Mouse (Mus musculus): Measurements from ENCODE around the gene Tspan9. TPM values are rescaled to one million over a fixed set of nuclear protein-coding genes. Genes with fewer than 3 reads are reported as not detected.

Tspan9 gene
- total RNA-seq, 2 experiments from 2014 or later = 45.6 to 71.6 TPM

DNA sequence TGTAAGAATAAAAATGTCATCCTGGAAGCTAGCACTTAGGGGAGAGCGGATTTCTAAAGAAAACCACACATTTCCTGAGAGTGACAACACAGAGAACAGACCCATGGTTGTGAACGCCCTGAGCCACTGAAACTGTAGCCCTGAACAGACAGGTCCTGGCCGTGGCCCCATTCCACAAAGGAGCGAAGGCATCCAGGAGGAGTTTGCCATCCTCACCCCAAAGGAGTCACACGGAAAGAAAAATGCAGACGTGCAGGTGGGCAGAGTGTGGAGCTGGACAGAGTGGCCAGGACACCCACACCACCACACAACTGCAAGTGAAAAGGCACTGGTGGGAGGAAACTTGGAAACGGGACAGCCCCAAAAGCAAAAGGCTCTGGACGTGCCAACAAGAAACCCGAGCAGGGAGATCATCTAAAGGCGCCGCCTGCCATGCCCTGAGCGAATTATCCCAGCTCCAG lies 136.1 kb downstream of the Tspan9 start:
- intact Hi-C loops (cut with DNase I; ENCODE audit: low total_unique reads) = no loop called here
- DNase-seq = peak; percentile 69

DNA sequence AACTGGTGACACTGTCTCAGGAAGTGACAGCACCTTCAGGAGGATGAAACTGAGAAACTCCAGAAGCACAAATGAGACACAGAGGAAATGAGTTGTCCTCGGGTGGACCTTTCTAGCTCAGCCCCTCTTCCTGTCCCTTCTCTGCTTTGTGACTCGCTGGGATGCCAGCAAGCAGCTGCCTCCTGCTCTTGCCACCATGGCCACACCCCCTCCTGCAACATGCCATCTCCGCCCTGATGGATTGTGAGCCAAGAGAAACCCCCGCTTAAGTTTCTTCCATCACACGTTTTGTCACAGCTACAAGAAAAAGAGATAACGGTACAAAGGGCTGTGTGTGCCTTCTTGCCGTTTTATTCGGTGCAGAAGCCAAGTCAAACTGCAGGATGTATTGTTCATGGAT lies 137.2 kb downstream of the Tspan9 start:
- no peak for DNase-seq
- intact Hi-C loops (cut with DNase I; ENCODE audit: low total_unique reads) = no loop called here

DNA sequence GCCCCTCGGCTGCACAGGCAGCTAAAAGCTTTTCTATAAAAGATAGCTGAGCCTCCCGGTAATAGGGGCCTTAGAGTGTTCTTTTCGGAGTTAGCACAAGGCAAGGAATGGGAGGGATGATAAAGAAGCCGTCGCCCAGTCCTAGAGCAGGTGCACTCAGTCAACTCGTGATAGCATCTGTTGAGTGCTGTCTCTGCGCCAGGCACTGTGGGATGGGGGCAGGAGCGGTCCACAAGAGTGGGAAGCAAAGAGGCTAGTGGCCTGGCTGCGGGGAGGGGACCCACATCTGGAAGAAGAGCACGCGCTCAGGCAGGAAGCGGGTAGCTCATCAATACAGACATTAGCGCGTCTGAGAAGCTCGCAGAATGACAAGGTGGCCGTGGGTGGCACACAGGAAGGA lies 138.8 kb downstream of the Tspan9 start:
- DNase-seq = no peak

DNA sequence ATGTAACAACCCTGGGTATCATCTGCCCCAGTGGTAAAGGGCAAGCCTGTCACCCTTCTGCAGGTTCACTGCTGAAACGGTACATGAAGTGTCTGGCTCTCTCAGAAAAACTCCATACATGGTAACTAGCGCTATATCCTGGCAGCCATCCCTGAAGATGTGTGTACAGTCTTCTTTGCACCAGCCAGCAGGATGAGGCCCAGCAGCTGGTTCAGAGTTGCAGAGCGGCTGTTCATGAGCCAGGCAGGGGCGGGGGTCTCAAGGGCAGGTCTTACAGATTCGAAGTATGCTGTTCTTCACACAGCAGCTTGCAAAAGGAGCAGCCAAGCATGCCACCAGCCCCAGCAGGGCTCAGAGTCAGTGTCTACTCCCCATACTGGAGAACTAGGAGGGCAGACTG lies 139.9 kb downstream of the Tspan9 start:
- DNase-seq = no peak
- intact Hi-C loops (cut with DNase I; ENCODE audit: low total_unique reads) = no loop called here

More for the DNA sequence above, 138.8 kb downstream of the Tspan9 start:
- intact Hi-C loops (cut with DNase I; ENCODE audit: low total_unique reads) = no loop called here

DNA sequence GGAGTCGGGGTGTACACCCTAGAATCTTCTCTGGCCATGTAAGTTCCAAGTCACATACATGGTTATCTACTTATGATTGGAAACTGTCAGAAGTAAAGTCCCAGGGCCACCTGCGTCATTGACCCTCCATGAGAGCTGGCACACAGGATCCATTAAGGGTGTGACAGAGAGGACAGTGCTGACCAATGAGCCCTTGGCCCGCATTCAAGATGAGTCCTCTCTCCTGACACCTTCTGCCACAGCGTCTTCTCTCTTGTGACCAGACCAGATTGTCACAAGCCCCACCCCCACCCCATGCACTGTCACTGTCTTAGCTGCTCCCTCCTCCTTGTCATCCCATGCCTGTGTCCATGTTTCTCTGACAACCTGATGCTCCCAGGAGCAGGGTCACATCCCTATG lies 140.7 kb downstream of the Tspan9 start:
- no peak for DNase-seq
- intact Hi-C loops (cut with DNase I; ENCODE audit: low total_unique reads) = no loop called here

DNA sequence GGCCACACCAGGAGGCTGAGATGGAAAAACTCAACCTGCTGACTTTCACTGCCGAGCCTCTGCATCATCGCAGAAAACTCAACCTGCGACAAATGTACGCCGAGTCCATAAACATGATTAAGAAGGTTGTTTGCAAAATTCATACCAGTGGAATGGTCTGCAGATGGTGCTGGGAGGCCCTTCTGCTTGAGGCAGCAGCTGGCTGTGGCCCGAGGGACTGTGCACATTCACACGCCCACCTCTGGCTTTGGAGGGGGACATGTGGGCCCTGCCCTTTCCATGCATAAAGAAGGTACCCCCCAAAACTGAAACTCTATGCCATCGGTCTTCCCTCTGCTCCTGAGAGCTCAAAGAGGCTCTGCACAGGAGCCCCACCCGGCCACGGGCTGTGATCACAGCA lies 141.3 kb downstream of the Tspan9 start:
- DNase-seq = no peak
- intact Hi-C loops (cut with DNase I; ENCODE audit: low total_unique reads) = no loop called here

DNA sequence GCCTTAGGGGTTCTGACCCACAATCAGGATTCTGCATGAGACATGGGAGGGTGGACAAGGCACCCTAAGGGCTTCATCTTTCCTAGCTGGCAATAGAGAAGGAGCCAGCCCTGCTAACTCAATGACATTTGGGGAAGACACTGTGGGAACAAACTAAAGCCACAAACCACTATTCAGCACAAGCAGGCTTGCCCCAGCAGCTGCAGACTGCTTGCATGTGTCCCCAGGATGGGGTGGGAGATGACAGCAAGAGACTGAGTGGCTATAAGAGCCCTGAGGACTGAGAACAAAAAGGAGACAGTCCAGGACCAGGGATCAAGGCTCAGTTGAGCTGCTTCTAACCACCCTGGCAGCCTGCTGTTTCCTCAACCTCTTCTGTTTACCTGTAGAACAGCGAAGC lies 141.8 kb downstream of the Tspan9 start:
- DNase-seq = no peak
- intact Hi-C loops (cut with DNase I; ENCODE audit: low total_unique reads) = no loop called here

DNA sequence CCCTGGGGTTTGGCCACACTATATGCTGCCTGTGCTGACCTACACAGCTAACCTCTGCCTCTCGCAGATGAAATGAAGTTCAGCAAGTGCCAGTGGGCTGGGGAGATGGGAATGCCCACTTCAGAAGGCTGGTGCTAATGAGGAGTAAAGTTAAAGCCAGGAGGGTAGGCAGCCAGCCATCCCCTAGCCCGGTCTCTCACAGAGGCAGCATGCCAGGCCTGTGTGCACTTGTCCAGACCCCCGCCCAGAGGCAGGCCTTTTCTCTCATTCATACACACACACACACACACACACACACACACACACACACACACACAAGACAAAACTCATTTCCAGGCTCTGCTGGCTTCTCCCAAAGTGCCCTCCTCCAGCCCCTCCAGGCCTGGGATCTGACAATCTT lies 142.6 kb downstream of the Tspan9 start:
- no peak for DNase-seq
- intact Hi-C loops (cut with DNase I; ENCODE audit: low total_unique reads) = no loop called here

DNA sequence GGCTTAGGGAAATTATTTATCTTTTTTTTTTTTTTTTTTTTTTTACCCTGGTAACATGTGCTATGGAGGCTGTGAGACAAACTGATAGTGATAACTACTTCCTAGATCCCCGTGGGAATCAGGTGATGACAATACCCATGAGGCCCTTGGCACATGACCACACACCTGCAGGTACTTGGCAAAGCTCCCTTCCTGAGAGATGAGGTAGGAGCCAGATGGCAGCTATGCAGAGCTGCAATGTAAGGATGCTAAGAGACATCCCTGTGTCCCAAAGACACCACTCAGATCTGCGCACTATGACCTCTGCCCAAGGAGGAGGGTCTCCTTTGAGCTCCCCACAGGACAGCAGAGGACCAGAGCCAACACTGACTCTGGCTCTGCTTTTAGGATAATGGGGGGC lies 144.3 kb downstream of the Tspan9 start:
- intact Hi-C loops (cut with DNase I; ENCODE audit: low total_unique reads) = no loop called here

DNA sequence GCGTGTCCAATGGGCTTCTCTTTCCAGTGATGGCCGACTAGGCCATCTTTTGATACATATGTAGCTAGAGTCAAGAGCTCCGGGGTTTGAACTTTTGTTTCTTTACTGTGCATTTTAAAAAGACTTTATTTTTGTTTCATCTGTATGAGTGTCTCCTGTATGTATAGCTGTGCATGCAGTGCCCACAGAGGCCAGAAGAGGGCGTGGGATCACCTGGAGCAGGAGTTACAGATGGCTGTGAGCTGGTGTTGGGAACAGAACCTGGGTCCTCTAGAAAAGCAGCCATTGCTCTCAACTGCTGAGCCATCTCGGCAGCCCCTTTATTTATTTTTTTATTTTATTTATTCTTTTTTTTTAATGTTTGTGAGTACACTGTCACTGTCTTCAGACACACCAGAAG lies 146.5 kb downstream of the Tspan9 start:
- intact Hi-C loops (cut with DNase I; ENCODE audit: low total_unique reads) = no loop called here
- DNase-seq = no peak

More for the DNA sequence above, 144.3 kb downstream of the Tspan9 start:
- DNase-seq = no peak

DNA sequence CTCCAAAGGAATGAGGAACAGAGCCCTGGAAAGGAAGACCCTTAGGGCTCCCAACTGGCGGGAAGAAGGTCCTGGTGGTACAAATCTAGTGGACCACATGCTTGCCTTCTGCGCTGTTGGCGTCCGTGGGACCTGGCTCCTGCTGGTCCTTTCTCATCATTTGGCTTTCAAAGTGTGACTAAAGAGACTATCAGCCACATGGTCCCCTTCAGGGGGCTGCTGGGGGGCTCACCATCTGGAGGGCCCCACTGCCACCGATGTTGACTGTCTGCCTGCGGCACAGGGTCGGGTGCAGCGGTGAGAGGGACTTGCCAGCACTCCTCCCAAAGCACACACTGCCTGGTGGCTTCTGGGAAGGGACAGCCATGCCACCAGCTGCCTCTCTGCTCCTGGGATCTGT lies 150.4 kb downstream of the Tspan9 start:
- DNase-seq = no peak
- intact Hi-C loops (cut with DNase I; ENCODE audit: low total_unique reads) = no loop called here

DNA sequence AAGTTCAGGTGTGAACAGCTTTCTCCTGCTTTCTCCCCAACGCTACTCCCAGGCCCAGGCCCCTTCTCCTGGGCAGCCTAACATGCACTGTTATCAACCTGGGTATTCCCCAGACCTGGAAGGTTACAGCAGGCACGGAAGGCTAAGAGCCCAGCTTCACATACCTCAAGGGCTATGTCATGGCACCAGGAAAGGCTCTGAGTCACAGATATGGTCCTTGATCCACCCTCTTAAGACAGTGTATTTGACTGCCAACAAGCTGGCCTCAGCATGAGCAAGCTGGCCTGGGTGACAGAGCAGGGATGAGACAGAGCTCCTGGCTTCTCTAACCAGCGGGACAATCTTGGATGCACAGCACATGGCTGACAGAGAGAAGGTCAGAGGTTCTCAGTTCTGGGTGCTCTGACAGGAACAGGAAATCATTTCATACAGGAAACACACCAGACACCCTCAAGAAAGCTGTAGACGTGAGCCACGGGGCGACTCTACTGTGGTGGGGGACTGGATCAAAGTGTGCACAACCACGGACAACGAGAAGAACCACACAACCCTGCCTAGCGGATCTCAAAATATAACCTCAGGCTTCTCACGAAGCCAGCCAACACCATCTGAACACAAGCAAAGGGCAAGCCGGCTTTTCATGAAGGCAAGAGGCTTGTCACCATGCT lies 151.8 kb downstream of the Tspan9 start:
- DNase-seq = peak; percentile 52
- intact Hi-C loops (cut with DNase I; ENCODE audit: low total_unique reads) = no loop called here

DNA sequence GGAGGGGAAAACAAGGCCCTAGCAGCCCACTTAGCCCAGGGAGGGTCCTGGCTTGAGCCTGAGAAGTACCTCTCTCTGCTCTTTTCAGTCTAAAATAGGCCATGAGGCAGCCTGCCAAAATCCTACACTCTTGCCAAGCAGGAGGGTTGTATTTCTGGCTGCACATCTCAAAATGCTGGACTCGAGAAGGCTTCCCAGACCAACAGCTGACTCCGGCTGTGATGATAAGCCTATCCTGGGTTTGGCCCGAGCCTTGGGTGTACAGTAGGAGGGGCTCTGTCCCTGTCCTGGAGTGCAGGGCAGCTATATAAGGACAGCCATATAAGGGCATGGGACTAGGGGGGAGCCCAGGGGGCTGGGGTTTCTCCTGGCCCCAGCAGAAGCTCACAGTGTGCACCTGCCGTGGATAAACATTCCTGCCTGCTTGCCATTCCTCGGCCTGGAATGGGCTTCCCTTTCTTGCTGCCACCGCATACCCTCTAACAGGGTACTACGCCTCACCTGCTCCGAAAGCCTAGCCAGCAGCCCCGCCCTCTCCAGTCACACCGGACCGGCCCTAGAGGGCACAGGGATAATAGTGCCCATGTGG lies 153.7 kb downstream of the Tspan9 start:
- intact Hi-C loops (cut with DNase I; ENCODE audit: low total_unique reads) = no loop called here
- peak; percentile 87 for DNase-seq

DNA sequence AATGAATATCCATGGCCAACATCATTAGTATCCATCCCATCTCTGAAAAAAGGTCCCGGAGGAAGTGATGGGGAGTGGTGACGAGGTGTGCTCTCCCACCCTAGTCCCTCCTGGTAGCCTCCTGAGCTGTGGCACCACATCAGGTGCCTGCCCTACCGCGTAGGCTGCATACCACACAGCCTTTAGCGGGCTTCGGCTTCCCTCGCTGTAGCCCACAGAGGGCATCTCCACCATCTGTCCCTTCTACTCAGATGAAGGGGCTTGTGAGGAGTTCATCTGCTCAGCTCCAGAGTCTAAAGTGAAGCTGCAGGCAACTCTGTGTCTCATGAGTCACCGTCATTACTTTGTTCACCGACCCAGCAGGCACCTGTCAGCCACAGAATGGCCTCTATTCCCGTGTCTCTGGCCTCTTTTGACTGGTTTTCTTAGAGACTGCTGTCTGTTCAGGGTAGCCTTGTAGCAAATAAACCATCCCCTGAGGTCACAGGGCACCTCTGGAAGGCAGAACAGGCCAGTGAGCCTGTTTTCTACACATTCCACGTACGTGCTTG lies 154.4 kb downstream of the Tspan9 start:
- intact Hi-C loops (cut with DNase I; ENCODE audit: low total_unique reads) = no loop called here

DNA sequence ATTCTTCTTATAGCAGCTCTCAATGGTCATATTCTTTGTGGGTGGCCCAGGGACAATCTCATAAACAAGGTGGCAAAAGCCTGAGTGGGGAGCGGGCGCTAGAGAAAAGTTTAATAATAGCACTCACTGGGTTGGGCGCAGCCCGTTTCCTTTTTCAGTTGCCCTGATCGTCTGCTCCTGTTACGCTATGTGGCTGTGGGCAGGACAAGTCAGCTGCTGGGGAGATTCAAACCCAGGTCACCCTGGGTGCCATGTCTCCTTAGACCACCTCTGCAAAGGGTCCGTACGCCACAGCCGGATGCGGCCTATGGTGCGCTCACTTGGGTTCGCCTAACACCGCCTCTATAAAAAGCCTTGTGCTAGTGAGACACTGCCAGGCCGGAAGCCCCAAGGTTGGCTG lies 156.0 kb downstream of the Tspan9 start:
- intact Hi-C loops (cut with DNase I; ENCODE audit: low total_unique reads) = no loop called here
- DNase-seq = no peak

More for the DNA sequence above, 154.4 kb downstream of the Tspan9 start:
- DNase-seq = no peak

DNA sequence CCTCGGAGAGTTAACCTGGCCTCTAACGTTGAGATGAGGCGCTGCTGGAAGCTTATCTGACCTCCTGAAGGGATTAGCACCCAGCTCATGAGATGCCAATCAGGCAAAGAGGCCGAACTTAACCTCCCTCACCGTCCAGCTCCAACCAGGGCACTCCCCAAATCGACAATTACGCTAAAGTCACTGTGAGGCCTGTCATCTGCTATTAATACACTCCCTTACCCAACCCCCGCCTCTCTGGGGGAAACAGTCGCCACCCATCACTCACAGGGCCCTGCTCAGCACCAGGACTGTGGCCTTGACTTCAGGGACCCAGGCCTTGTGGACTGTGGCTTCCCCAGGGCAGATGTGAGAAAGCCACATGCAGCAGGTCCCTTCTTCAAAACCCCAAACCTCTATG lies 157.0 kb downstream of the Tspan9 start:
- intact Hi-C loops (cut with DNase I; ENCODE audit: low total_unique reads) = no loop called here
- peak; percentile 31 for DNase-seq

DNA sequence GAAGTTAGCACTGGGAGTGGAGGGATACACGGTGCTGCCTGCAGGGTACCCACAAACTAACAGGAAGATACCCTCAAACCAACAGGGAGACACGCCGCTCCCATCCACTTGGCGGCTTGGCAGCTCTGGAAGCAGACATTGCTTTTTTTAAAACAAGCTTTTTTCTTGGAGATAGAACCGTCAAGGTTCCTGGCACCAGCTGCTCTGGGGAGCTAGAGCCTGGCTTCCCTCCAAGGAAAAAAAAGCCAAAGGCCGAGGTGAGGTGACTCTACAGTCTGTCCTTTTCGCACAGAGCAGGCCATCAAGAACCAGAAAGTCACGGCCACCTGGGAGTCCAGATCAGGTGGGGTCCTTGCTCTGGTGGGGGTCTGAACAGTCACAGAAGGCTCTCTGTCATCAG lies 162.2 kb downstream of the Tspan9 start:
- intact Hi-C loops (cut with DNase I; ENCODE audit: low total_unique reads) = no loop called here
- no peak for DNase-seq

DNA sequence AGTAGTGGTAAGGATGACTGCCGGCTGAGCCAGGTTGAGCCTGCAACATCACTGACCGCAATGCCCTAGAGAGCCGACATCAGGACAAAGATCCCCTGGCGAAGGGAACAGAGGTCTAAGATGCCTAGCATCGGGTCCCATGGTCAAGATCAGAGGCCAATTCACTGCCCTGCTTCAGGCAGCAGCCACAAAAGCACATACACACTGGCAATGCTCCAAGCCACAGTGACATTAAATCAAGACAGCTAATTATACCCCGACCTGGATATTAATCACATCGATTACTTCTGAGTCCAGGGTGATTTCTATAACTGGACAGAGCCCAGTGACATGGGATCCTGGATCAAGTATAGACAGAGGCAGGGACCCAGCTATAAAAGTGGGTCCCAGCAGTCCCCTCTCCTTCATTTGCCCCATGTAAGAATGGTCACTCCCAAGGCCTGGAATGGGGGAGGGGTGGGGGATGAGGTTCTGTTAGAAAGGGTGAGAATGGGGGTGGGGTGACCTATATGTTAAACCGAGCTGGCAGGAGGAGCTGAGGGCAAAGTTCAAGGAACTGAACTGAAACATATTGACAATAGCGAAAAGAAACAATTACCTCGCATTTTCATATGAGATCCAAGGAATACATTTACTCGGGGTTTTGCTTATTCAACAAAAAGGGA lies 162.9 kb downstream of the Tspan9 start:
- intact Hi-C loops (cut with DNase I; ENCODE audit: low total_unique reads) = no loop called here
- DNase-seq = no peak

DNA sequence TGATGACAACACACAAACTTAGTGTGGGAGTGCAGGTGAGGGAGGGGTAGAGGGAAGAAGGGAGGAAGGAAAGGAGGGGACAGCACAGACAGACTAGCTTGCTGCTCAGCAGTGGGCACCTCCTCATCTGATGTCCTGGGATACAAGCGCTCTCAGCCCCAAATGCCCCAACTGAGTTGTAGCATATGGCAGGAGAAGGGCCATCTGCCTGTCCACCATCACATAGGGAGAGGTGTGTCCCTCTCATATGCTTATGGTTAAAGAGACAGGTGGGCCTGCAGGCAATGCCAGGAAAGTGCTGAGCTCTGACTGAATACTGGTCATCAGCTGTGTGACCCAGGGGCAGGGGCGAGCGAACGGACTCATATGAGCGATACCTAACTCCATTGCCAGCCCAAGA lies 163.6 kb downstream of the Tspan9 start:
- intact Hi-C loops (cut with DNase I; ENCODE audit: low total_unique reads) = no loop called here
- no peak for DNase-seq

DNA sequence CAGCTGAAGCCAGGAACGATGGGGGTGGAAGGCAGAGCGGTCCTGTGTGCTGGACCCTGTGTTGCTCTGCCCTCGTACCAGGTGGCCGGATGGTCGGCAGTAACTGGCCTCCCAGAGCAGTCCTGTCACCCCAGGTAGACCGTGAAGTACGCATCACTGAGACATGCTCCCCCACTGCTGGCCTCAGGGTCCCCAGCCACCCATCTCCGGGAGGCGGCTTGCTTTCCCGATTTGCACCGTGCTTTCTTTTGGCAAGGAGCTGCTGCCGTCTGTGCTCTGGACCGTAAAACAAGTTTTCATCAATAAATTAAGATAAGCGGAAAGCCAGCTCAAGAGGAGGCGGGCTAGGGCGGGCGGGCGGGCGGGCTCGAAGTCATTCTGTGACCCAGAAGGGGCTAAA lies 164.5 kb downstream of the Tspan9 start:
- DNase-seq = no peak
- intact Hi-C loops (cut with DNase I; ENCODE audit: low total_unique reads) = no loop called here

DNA sequence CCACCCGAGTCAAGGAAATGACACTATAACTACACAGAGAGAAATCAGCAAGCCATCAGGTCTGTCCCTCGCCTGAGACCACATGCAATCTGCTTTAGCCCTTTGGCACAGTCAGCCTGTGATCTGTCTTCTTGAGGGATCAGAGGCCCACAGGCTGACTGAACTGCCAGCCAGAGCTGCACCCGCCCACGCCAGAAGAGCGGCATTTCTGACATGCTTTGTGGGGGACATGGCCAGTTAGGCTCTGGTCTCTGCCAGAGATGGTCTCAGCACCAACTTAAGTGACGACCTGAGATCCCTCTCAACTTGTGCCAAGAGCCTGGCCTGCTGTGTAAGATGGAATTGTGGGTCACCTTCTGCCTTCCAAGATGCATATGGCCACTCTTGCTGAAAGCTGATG lies 166.7 kb downstream of the Tspan9 start:
- no peak for DNase-seq
- intact Hi-C loops (cut with DNase I; ENCODE audit: low total_unique reads) = no loop called here
